Mouse (Mus musculus) bone marrow, adult 2 months (tissue): ENCODE measurements at regions not wholly inside any gene's neighbourhood (a gene's known extent, or its start where the extent isn't known, plus 50 kb on each side); places are given as distances from the start of the nearest gene placed in this dataset.

ENCODE experiments used
- CTCF ChIP-seq: fragments of 200-500 bp; IDR thresholded peaks from 2 replicates; pipeline ENCODE4 v1.5.1; 2011; ENCODE audit warnings: low read length, control low read depth; ENCODE audit not compliant: control insufficient read depth, insufficient read depth
- POLR2A ChIP-seq: fragments of 200-500 bp; IDR thresholded peaks from 2 replicates; pipeline ENCODE4 v1.6.1; 2011; ENCODE audit warnings: low read depth, mild to moderate bottlenecking, control low read depth, low read length, borderline replicate concordance; ENCODE audit not compliant: control insufficient read depth

DNA sequence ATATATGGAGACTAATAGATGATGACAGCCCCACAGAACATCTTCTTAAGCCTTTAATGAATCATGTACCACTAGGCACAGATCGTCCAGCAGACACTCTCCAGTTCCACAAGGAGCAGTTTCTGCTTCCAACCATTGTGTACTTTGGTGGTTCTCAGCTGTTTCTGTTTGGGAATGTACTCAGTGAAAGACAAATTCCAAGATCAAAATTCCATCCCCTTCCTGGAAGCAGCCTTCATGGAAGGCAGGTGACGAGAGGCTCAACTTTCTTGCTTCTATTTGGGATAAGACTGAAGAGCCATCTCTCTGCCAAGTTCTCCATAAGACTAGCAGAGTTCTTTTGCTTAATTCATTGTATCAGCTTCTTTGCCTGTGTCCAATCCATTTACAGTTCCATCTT, 444.0 kb upstream of the Klf4 start:
- TF ChIP-seq CTCF (no peak), POLR2A (no peak)
